In genomic region chr7:5080010-5080751, GRCm38 (mm10) we compare ENCODE assay signal across 8 mouse cellular contexts. TPM values are rescaled to one million over a fixed set of nuclear protein-coding genes. Genes with fewer than 3 reads are reported as not detected.
DNase-seq lines count a peak whose midpoint lies in the region; ATAC-seq and TF ChIP-seq lines count a peak whose summit lies in the region.

Gene Epn1 (plus strand): TSS chr7:5080235.

- peak; percentile 99 for ATAC-seq in hindbrain, postnatal 0 days
- peak; percentile 94 for ATAC-seq in megakaryocyte, adult 5-6 weeks (ENCODE audit: poor library complexity, severe bottlenecking)

- intact Hi-C loops in gastrocnemius, adult 2 months (cut with DNase I) = loop anchor here (1.0 to 2.0 kb wide), 2 partner anchors 18 to 45 kb away; partner anchors contain the start of genes Rasl2-9 and U2af2
- intact Hi-C loops in left cerebral cortex, adult 2 months (cut with DNase I) = loop anchor here (1.0 to 5.0 kb wide), 2 partner anchors 18 to 943 kb away; partner anchors contain the start of genes Leng8 and U2af2

- 3% methylated on average over 81 of the region's 81 CpGs for WGBS in hindbrain, postnatal 0 days

- peaks cover 11% of the 10 kb centered on the region for H3K4me1 ChIP-seq in hindbrain, postnatal 0 days (ENCODE audit: insufficient read depth, low read length)

- H3K27me3 ChIP-seq in hindbrain, postnatal 0 days (ENCODE audit: insufficient read depth, low read length) = no peaks in the 10 kb centered on the region

- peak; percentile 94 for DNase-seq in WW6 (ENCODE audit: low read depth, low spot score)
- DNase-seq in cerebellum, postnatal 4 days (ENCODE audit: low spot score in 2 of 2) = peak; percentile 95 to 96
- peak; percentile 99 for DNase-seq in gastrocnemius, adult 2 months
- DNase-seq in hindbrain, postnatal 0 days (ENCODE audit: low spot score) = peak; percentile 98
- peak; percentile 98 for DNase-seq in left cerebral cortex, adult 2 months (ENCODE audit: extremely low spot score in 1 of 2, low spot score in 2 of 2)
- peak; percentile 96 to 98 for DNase-seq in right cerebral cortex, adult 2 months (ENCODE audit: low spot score in 2 of 2)
- DNase-seq in urinary bladder, postnatal 14 days (ENCODE audit: low spot score) = peak; percentile 97

- peak within 1 kb of the TSS; percentile 71 for H3K4me2 ChIP-seq in hindbrain, postnatal 0 days (ENCODE audit: low read depth, low read length)

- peak within 1 kb of the TSS; percentile 94 for H3K9ac ChIP-seq in hindbrain, postnatal 0 days (replicated peaks; ENCODE audit: low read length)

- TF ChIP-seq CTCF in gastrocnemius, adult 2 months (IDR thresholded peaks at IDR 0.05) = no peak
- TF ChIP-seq CTCF in hindbrain, postnatal 0 days (IDR thresholded peaks at IDR 0.05; ENCODE audit: low read depth) = no peak
- TF ChIP-seq CTCF in left cerebral cortex, adult 2 months (IDR thresholded peaks at IDR 0.05) = no peak; the same call in 1 of the 2 replicates

- H3K9me3 ChIP-seq in hindbrain, postnatal 0 days (ENCODE audit: low read length) = no peaks in the 10 kb centered on the region

- peaks cover 18% of the 10 kb centered on the region; the same call in 1 of the 2 replicates for H3K36me3 ChIP-seq in hindbrain, postnatal 0 days (ENCODE audit: insufficient read depth, low read length)

- peak within 1 kb of the TSS; percentile 100 for H3K4me3 ChIP-seq in gastrocnemius, adult 2 months
- H3K4me3 ChIP-seq in hindbrain, postnatal 0 days (ENCODE audit: low read length) = peak within 1 kb of the TSS; percentile 85
- peak within 1 kb of the TSS; percentile 96 for H3K4me3 ChIP-seq in left cerebral cortex, adult 2 months

- peak within 1 kb of the TSS; percentile 97 for H3K27ac ChIP-seq in gastrocnemius, adult 2 months
- peak within 1 kb of the TSS; percentile 94 for H3K27ac ChIP-seq in hindbrain, postnatal 0 days
- peak within 1 kb of the TSS; percentile 95 for H3K27ac ChIP-seq in left cerebral cortex, adult 2 months

RNA-seq across cellular contexts. Expression of gene Epn1, which starts in this region (rescaled TPM):
- total RNA-seq in gastrocnemius, adult 2 months (2021) = 100 to 1,000 TPM; 165 to 171 TPM
- total RNA-seq in hindbrain, postnatal 0 days (2014; rRNA removed) = 433 and 507 TPM in 2 replicates
- 107 and 111 TPM in 2 replicates for polyA plus RNA-seq in hindbrain, postnatal 0 days (2015; fragmentation: Nextera tagmentation; extraction: Ambion mirVana)
- total RNA-seq in left cerebral cortex, adult 2 months (2021) = 100 to 1,000 TPM; 470 to 471 TPM
- total RNA-seq in megakaryocyte, adult 5-6 weeks (2015) = 74.6 and 79.4 TPM in 2 replicates
- 76.4 and 88.9 TPM in 2 replicates for total RNA-seq in megakaryocyte, adult 5-6 weeks (2017)

Comparison
In these comparisons a context has a peak if more than half of its experiments do, and no peak if none do; other contexts are left out.
1. Peak in every context shown above with its lines: DNase-seq, ATAC-seq, H3K4me3 ChIP-seq and H3K27ac ChIP-seq.